Mouse (Mus musculus) lung, postnatal 36 days (tissue): ENCODE measurements around the gene Gm10718.
"Not testable (repeated sequence)": the region's sequence is repeated elsewhere in the genome, so short reads cannot be mapped to it uniquely, and the experiment has no call there.

Experiments used
- DNase-seq: peaks from one replicate; pipeline ENCODE4 v3.0.0; 2022; ENCODE audit warnings: mixed read lengths

The Gm10718 gene

GRCm38 (mm10) chr9:3026136-3026535 lies 2.8 kb downstream of the Gm10718 start:
- DNase-seq: not testable (repeated sequence)

DNA sequence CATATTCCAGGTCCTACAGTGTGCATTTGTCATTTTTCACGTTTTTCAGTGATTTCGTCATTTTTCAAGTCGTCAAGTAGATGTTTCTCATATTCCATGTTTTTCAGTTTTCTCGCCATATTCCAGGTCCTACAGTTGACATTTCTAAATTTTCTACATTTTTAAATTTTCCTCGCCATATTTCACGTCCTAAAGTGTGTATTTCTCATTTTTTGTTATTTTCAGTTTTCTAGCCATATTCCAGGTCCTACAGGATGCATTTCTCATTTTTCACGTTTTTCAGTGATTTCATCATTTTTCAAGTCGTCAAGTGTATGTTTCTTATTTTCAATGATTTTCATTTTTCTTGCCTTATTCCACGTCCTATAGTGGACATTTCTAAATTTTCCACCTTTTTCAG lies 3.4 kb downstream of the Gm10718 start:
- not testable (repeated sequence) for DNase-seq

DNA sequence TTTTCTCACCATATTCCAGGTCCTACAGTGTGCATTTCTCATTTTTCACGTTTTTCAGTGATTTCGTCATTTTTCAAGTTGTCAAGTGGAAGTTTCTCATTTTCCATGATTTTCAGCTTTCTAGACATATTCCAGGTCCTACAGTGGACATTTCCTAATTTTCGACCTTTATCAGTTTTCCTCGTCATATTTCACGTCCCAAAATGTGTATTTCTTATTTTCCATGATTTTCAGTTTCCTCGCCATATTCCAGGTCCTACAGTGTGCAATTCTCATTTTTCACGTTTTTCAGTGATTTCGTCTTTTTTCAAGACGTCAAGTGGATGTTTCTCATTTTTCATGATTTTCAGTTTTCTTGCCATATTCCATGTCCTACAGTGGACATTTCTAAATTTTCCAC lies 3.9 kb downstream of the Gm10718 start:
- DNase-seq: not testable (repeated sequence)

- peak; percentile 29 for DNase-seq
Observed at GRCm38 (mm10) chr9:3029276-3030000, 6.1 kb downstream of the Gm10718 start.

DNA sequence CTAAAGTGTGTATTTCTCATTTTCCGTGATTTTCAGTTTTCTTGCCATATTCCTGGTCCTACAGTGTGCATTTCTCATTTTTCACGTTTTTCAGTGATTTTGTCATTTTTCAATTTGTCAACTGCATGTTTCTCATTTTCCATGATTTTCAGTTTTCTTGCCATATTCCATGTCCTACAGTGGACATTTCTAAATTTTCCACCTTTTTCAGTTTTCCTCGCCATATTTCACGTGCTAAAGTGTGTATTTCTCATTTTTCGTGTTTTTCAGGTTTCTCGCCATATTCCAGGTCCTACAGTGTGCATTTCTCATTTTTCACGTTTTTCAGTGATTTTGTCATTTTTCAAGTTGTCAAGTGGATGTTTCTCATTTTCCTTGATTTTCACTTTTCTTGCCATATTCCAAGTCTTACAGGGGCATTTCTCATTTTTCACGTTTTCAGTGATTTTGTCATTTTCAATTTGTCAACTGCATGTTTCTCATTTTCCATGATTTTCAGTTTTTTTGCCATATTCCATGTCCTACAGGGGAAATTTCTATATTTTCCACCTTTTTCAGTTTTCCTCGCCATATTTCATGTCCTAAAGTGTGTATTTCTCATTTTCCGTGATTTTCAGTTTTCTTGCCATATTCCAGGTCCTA lies 7.5 kb downstream of the Gm10718 start:
- not testable (repeated sequence) for DNase-seq

DNA sequence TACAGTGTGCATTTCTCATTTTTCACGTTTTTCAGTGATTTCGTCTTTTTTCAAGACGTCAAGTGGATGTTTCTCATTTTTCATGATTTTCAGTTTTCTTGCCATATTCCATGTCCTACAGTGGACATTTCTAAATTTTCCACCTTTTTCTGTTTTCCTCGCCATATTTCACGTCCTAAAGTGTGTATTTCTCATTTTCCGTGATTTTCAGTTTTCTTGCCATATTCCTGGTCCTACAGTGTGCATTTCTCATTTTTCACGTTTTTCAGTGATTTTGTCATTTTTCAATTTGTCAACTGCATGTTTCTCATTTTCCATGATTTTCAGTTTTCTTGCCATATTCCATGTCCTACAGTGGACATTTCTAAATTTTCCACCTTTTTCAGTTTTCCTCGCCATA lies 11.0 kb downstream of the Gm10718 start, which contains the start of gene Gm17535:
TSS of gene Gm17535 (plus strand) at position 301 of the 400 bp plus-strand sequence.
- not testable (repeated sequence) for DNase-seq

GRCm38 (mm10) chr9:3036577-3036976 lies 13.2 kb downstream of the Gm10718 start, which contains the start of gene Gm10715:
Gene Gm10715 (plus strand): TSS chr9:3036877.
- DNase-seq: not testable (repeated sequence)

DNA sequence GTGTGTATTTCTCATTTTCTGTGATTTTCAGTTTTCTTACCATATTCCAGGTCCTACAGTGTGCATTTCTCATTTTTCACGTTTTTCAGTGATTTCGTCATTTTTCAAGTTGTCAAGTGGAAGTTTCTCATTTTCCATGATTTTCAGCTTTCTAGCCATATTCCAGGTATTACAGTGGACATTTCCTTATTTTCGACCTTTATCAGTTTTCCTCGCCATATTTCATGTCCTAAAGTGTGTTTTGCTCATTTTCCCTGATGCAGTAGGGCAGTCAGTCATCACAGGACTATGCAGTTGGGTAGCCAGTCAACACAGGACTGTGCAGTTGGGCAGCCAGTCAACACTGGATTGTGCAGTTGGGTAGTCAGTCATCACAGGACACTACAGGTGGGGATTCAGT lies 14.8 kb downstream of the Gm10718 start:
- not testable (repeated sequence) for DNase-seq
